Comparison of ENCODE assay signal across 9 mouse cellular contexts in genomic region chr2:79149012-79149698, GRCm38 (mm10).
A peak's percentile ranks its signal among the peaks of the same experiment; 100 is the strongest.
DNase-seq lines count a peak whose midpoint lies in the region.
"Had no signal": no experiment of that assay in that cellular context is flagged by ENCODE, and none has a peak within 500 bp of the region (broad histone marks: within the 10 kb centered on the region; RNA-seq: fewer than 3 reads in every experiment).

No protein-coding gene starts in this region.

- intact Hi-C loops in heart, postnatal 25 days (cut with DNase I): no loop called here
- intact Hi-C loops in left cerebral cortex, postnatal 14 days (cut with DNase I): no loop called here
- intact Hi-C loops in heart, postnatal 36 days (cut with DNase I): no loop called here

- peak; percentile 14 for DNase-seq in heart, postnatal 4 days
- DNase-seq in heart, postnatal 25 days (ENCODE audit: low spot score): no peak
- peak; percentile 4 for DNase-seq in 416B (ENCODE audit: low read depth)
- peak; percentile 17 for DNase-seq in cerebellum, adult 9-11 months
- DNase-seq in left cerebral cortex, postnatal 14 days (ENCODE audit: low spot score in 2 of 2): peak; percentile 39 to 52
- DNase-seq in adipocyte (ENCODE audit: low spot score): no peak
- no peak for DNase-seq in testis, postnatal 14 days (ENCODE audit: low spot score)
- no peak for DNase-seq in heart, postnatal 36 days
- DNase-seq: liver, embryonic 13.5 days had no signal

Comparison
In these comparisons a context has a peak if more than half of its experiments do, and no peak if none do; other contexts are left out.
1. DNase-seq: peak in heart, postnatal 4 days (single experiment), 416B (single experiment), cerebellum, adult 9-11 months (single experiment) and left cerebral cortex, postnatal 14 days (2 of 2); none in heart, postnatal 25 days (single experiment), adipocyte (single experiment), testis, postnatal 14 days (single experiment) and heart, postnatal 36 days (0 of 2).